Mouse (Mus musculus): ENCODE results near the gene Ankrd23. TPM values are rescaled to one million over a fixed set of nuclear protein-coding genes. Genes with fewer than 3 reads are reported as not detected.

Gene Ankrd23
- total and polyA plus RNA-seq, 3 experiments: 2.8 to 6.1 (median 3.7) TPM

GRCm38 (mm10) chr1:36572140-36572700, 35.5 kb upstream of the Ankrd23 start:
- Histone ChIP-seq H3K4me3 (replicated peaks in 1 of 3; ENCODE audit: low read depth in 2 of 3, low read length in 2 of 3, poor library complexity in 1 of 3) (no peak overlapping the region), H3K4me1 (ENCODE audit: control insufficient read depth in 1 of 2, insufficient read depth in 2 of 2) (peaks cover 3 to 27% of the 10 kb centered on the region in 2 experiments), H3K36me3 (replicated peaks in 1 of 2; ENCODE audit: control insufficient read depth in 1 of 2, insufficient read depth in 1 of 2, low read length in 1 of 2) (no peaks in the 10 kb centered on the region), H3K9me3 (replicated peaks; ENCODE audit: low read length) (no peaks in the 10 kb centered on the region), H3K4me2 (ENCODE audit: insufficient read depth, low read depth, poor library complexity, severe bottlenecking) (no peak overlapping the region), H3K9ac (ENCODE audit: insufficient read depth, low read depth) (no peak overlapping the region), H3K27me3 (replicated peaks) (no peaks in the 10 kb centered on the region), H3K79me2 (replicated peaks; ENCODE audit: control insufficient read depth, extremely low read depth, insufficient read depth, poor library complexity, severe bottlenecking) (no peaks in the 10 kb centered on the region), H3K27ac (ENCODE audit: insufficient read depth, low read depth) (no peak overlapping the region)
- in situ Hi-C loops (cut with MboI; ENCODE audit: low pct_ligation_motif_present, low pct_unique_long_range_greater_than_20kb, low sequenced_read_pairs): no loop called here
- dilution Hi-C loops (cut with MboI; ENCODE audit: extremely low pct_ligation_motif_present, extremely low pct_unique_long_range_greater_than_20kb, low sequenced_read_pairs): no loop called here
- TF ChIP-seq RAD21 (IDR thresholded peaks at IDR 0.05; ENCODE audit: low read depth, low read length): no peak
- DNase-seq (ENCODE audit: extremely low read depth): no peak

- Histone ChIP-seq H3K36me3 (replicated peaks in 1 of 2; ENCODE audit: control insufficient read depth in 1 of 2, insufficient read depth in 1 of 2, low read length in 1 of 2) (no peaks in the 10 kb centered on the region), H3K27ac (ENCODE audit: insufficient read depth, low read depth) (no peak overlapping the region), H3K9me3 (replicated peaks; ENCODE audit: low read length) (no peaks in the 10 kb centered on the region), H3K79me2 (replicated peaks; ENCODE audit: control insufficient read depth, extremely low read depth, insufficient read depth, poor library complexity, severe bottlenecking) (no peaks in the 10 kb centered on the region), H3K4me2 (ENCODE audit: insufficient read depth, low read depth, poor library complexity, severe bottlenecking) (no peak overlapping the region), H3K4me1 (ENCODE audit: control insufficient read depth in 1 of 2, insufficient read depth in 2 of 2) (peaks cover 9 to 33% of the 10 kb centered on the region in 2 experiments), H3K27me3 (replicated peaks) (no peaks in the 10 kb centered on the region), H3K9ac (ENCODE audit: insufficient read depth, low read depth) (no peak overlapping the region), H3K4me3 (replicated peaks in 1 of 3; ENCODE audit: low read depth in 2 of 3, low read length in 2 of 3, poor library complexity in 1 of 3) (no peak overlapping the region)
- dilution Hi-C loops (cut with MboI; ENCODE audit: extremely low pct_ligation_motif_present, extremely low pct_unique_long_range_greater_than_20kb, low sequenced_read_pairs) (no loop called here), in situ Hi-C loops (cut with MboI; ENCODE audit: low pct_ligation_motif_present, low pct_unique_long_range_greater_than_20kb, low sequenced_read_pairs) (no loop called here)
- TF ChIP-seq ETS1 (conservative IDR thresholded peaks at IDR 0.05; ENCODE audit: low read depth, low read length) (no peak), ZMIZ1 (IDR thresholded peaks at IDR 0.05; ENCODE audit: low read depth, low read length) (no peak), POLR2AphosphoS2 (IDR thresholded peaks at IDR 0.05; ENCODE audit: low read depth, low read length) (no peak), NELFE (IDR thresholded peaks at IDR 0.05; ENCODE audit: low read depth, low read length) (no peak), CTCF (conservative IDR thresholded peaks at IDR 0.05 in 1 of 2, IDR thresholded peaks at IDR 0.05 in 1 of 2; ENCODE audit: low read depth in 2 of 2, low read length in 2 of 2) (no peak), USF1 (IDR thresholded peaks at IDR 0.05; ENCODE audit: low read depth, low read length) (no peak), KAT2A (IDR thresholded peaks at IDR 0.05; ENCODE audit: insufficient replicate concordance, low read length) (no peak), RAD21 (IDR thresholded peaks at IDR 0.05; ENCODE audit: low read depth, low read length) (no peak)
- DNase-seq (ENCODE audit: extremely low read depth): no peak
These were observed 34.9 kb upstream of the Ankrd23 start for GRCm38 (mm10) chr1:36571627-36572026.

- no peak overlapping the region for H3K4me3 ChIP-seq (replicated peaks in 1 of 3; ENCODE audit: low read depth in 2 of 3, low read length in 2 of 3, poor library complexity in 1 of 3)
These were observed 33.6 kb upstream of the Ankrd23 start for GRCm38 (mm10) chr1:36570320-36570719.

More at GRCm38 (mm10) chr1:36570320-36570719, 33.6 kb upstream of the Ankrd23 start:
- Histone ChIP-seq H3K27ac (ENCODE audit: insufficient read depth, low read depth) (no peak overlapping the region), H3K9ac (ENCODE audit: insufficient read depth, low read depth) (no peak overlapping the region), H3K4me2 (ENCODE audit: insufficient read depth, low read depth, poor library complexity, severe bottlenecking) (no peak overlapping the region), H3K79me2 (replicated peaks; ENCODE audit: control insufficient read depth, extremely low read depth, insufficient read depth, poor library complexity, severe bottlenecking) (no peaks in the 10 kb centered on the region), H3K4me1 (ENCODE audit: control insufficient read depth in 1 of 2, insufficient read depth in 2 of 2) (peaks cover 12 to 43% of the 10 kb centered on the region in 2 experiments), H3K9me3 (replicated peaks; ENCODE audit: low read length) (no peaks in the 10 kb centered on the region), H3K27me3 (replicated peaks) (no peaks in the 10 kb centered on the region), H3K36me3 (replicated peaks in 1 of 2; ENCODE audit: control insufficient read depth in 1 of 2, insufficient read depth in 1 of 2, low read length in 1 of 2) (no peaks in the 10 kb centered on the region)
- no peak for TF ChIP-seq POLR2A (IDR thresholded peaks at IDR 0.05; ENCODE audit: low read depth, low read length)
- TF ChIP-seq RAD21 (IDR thresholded peaks at IDR 0.05; ENCODE audit: low read depth, low read length): no peak
- TF ChIP-seq JUN (IDR thresholded peaks at IDR 0.05; ENCODE audit: insufficient read depth, low read depth, low read length): no peak
- TF ChIP-seq EP300 (IDR thresholded peaks at IDR 0.05; ENCODE audit: low read length): no peak
- TF ChIP-seq MAZ (IDR thresholded peaks at IDR 0.05; ENCODE audit: low read depth, low read length): no peak
- TF ChIP-seq MAX (IDR thresholded peaks at IDR 0.05; ENCODE audit: low read length): no peak
- in situ Hi-C loops (cut with MboI; ENCODE audit: low pct_ligation_motif_present, low pct_unique_long_range_greater_than_20kb, low sequenced_read_pairs) (no loop called here), dilution Hi-C loops (cut with MboI; ENCODE audit: extremely low pct_ligation_motif_present, extremely low pct_unique_long_range_greater_than_20kb, low sequenced_read_pairs) (no loop called here)
- no peak for DNase-seq (ENCODE audit: extremely low read depth)

Data from CH12.LX (cell line).